Mouse (Mus musculus) layer of hippocampus, adult 8-10 months (tissue): ENCODE results near the gene Gp1ba. TPM values are rescaled to one million over a fixed set of nuclear protein-coding genes. Genes with fewer than 3 reads are reported as not detected.

ENCODE experiments used
- DNase-seq, 2 experiments: peaks; one replicate each; pipeline ENCODE4 v3.0.0; 2022; ENCODE audit warnings: low spot score in 2 of 2
- total RNA-seq, 4 experiments: library from RNA; stranded (reverse); gene quantifications; 2 replicates each; pipeline ENCODE4 v1.2.4; 2022

The Gp1ba gene
- total RNA-seq = under 1 TPM in 1 of 4 experiments, not detected in 3; 0.21 TPM

GRCm38 (mm10) chr11:70638714-70639278 lies at the start of gene Gp1ba:
TSS of gene Gp1ba (plus strand) at chr11:70639122.
- no peak for DNase-seq

- DNase-seq = no peak
These were observed 47.2 kb upstream of the Gp1ba start for GRCm38 (mm10) chr11:70591733-70592132.

- DNase-seq = no peak
These were observed 44.5 kb upstream of the Gp1ba start for GRCm38 (mm10) chr11:70594253-70594989.

- no peak for DNase-seq
These were observed 43.3 kb upstream of the Gp1ba start for GRCm38 (mm10) chr11:70595638-70596037.

DNA sequence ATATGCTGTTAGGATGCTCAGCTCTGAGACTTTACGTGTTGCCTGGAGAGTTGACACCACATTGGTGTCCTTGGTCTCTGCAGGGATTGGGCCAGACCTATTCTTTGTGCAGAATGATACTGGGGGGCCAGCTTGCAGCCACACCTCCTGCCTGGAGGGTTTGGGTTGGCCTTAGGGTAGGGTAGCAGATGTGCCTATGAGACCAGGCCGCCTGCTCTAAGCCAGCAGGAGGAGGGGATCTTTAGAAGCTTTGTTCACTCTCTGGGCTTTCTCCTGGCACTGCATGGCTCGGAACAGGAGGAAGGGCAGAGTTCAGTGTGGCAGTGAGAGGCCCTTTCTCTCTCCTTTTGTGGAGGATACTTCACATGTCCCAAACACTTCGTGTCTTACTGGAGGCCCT lies 42.8 kb upstream of the Gp1ba start:
- no peak for DNase-seq

DNA sequence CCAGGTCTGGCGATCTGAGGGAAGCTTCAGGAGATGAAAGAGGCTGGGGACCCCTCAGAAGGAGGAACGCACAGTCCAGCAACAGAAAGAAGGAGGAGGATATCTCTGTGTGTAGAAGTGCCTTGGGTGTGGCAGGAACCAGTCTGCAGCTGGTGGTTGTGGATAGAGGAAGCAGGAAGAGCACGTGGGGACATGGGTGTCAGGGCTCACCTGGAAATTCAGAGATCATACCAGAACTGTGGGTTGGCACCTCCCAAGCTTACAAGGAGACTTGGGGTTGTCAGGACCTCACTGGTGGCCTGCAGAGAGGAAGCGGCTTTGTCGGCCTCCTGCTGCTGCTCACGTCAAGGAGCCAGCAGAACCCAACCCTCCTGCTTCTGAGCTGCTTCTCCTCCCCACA lies 41.6 kb upstream of the Gp1ba start:
- no peak for DNase-seq

DNA sequence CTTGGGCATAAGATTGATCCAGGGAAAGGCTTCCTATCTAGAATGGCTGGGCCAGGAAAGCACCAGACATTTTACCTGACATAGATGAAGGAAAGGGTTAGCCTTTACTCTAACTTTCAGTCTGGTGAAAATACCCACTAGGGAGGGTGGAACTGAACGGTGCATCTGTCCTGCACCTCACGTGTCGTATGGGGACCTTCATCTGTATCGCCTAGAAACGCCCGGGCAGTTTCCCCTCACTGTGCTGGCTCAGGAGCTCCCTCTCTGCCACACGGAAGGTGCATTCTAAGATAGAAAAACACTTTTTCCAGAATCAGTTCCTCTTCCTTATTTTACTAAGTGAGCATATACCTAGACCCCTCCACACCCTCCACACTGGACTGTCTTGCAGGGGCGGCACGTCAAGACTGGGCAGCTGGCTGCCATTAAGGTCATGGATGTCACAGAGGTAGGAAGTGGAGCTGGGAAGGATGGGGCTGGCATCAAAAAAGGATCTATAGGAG lies 40.4 kb upstream of the Gp1ba start:
- DNase-seq = no peak

DNA sequence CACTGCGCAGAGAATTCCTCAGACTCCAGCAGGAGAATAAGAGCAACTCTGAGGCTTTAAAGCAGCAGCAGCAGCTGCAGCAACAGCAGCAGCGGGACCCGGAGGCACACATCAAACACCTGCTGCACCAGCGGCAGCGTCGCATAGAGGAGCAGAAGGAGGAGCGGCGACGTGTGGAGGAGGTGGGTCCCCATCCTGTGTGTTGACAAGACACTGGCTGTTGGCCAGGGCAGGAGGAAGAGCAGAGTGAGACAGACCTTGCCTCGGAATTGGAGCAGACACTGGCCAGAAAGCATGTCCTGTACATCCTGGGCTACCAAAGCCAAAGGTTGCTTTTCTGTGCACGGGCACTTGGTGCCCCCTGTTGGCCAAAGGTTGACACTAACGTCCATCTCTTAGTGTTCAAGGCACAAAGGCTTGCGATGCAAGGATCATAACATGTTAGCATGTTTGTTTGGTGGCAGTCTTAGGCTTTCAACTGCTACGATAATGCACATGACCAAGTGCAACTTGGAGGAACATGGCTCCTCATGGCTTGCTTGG lies 33.8 kb upstream of the Gp1ba start:
- peak in 1 of 2 experiments; percentile 78 for DNase-seq

DNA sequence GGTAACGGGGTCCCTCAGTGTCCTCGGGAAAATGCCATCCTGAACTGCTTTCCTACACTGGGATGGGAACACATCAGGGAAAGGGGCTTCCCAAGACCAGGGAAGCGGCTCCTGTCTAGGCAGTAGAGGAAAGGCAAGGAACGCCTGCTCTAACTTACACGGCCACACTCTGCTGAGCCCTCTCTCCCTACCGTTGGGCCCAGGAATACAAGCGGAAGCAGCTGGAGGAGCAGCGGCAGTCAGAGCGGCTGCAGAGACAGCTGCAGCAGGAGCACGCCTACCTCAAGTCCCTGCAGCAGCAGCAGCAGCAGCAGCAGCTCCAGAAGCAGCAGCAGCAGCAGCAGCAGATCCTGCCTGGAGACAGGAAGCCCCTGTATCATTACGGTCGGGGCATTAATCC lies 32.2 kb upstream of the Gp1ba start:
- DNase-seq = no peak

GRCm38 (mm10) chr11:70607611-70608010 lies 31.3 kb upstream of the Gp1ba start:
- no peak for DNase-seq

GRCm38 (mm10) chr11:70608381-70609066 lies 30.4 kb upstream of the Gp1ba start:
- DNase-seq = no peak

DNA sequence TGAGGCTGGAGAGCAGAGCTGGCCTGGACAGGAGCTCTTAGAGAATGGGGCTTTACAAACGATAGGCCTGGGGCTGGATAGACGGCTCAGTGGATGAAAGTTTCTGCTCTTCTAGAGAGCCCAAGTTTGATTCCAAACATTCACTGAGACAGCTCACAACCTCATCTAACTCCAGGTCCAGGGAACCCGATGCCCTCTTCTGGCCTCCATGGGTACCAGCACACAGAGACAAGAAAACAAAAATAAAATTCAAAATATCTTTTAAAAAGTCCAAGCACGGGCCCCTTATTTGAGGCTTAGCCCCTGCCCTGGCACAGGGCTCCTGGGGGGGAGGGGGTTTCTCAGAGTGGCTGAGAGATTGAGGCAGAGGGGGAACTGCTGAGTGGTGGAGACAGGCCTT lies 28.2 kb upstream of the Gp1ba start:
- DNase-seq = no peak

GRCm38 (mm10) chr11:70612505-70612904 lies 26.4 kb upstream of the Gp1ba start:
- no peak for DNase-seq

DNA sequence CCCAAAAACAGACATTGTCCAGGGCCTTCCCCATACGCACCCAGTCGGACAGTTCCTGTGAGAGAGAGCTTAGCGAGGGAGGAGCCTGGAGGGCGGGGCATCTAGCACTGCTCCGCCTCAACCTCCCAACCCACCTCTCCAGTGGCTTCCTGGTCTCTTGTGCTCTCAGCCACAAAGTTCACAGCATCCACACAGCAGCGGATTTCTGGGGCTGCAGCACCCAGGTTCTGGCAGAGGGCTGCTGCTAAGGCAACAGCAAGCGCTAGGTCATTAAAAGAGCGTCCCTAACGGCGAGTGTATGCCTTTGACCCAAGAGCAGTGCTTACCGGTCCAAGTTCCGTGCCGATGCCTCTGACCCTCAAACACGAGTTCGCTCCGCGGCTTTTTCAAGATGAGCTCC lies 23.8 kb upstream of the Gp1ba start:
- no peak for DNase-seq

DNA sequence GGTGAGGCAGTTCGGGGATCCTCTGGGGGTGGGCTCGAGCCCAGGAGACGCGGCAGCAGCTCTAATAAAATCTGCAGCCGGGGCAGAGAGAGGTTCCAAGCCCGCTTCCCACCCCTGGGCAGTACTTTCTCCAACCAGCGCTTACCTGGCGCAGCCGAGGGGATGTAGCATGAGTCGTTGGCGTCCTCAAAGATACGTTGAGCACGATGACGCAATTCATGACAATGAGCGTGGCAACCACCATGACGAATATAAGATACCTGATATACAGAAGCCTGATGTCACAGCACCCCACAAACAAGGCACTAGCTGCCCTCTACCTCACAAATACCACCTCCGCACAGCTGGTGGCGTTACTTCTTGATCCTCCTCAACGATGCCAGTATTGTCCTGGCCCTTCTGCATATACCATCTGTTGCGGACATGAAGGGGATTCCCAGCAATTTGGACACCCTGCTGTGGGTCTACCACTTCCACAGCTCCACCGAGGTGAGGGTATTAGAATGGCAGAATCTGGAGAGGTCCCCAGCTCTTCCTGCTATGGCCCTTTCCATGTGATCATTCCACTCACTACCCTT lies 23.3 kb upstream of the Gp1ba start, which contains the start of gene 4930544D05Rik:
TSS of gene 4930544D05Rik (plus strand) at position 333 of the 578 bp plus-strand sequence.
- no peak for DNase-seq

DNA sequence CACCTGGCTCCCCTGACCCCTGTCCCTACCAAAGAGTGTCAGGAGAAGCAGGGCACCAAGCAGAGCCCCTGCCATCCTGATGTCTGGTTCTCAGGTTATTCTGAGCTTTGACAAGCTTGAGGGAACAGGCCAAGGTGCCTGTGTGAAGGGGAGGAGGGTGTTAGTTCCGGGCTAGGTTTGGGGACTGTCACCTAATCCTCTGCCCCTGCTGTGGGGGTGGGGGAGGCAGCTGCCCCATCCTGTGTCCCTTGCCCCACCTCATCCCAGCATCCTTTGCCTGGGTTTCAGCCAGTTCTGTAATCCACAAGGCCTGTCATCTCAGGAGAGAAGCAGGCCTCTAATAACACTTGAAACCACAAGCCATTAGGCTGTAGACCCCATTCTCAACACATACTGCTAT lies 19.8 kb upstream of the Gp1ba start, which contains the start of gene Chrne:
TSS of gene Chrne (minus strand) at position 116 of the 400 bp plus-strand sequence.
- peak in 1 of 2 experiments; percentile 1 for DNase-seq

- DNase-seq = no peak
These were observed 16.7 kb upstream of the Gp1ba start for GRCm38 (mm10) chr11:70621972-70622814.

GRCm38 (mm10) chr11:70623053-70623742 lies 15.7 kb upstream of the Gp1ba start:
- no peak for DNase-seq

GRCm38 (mm10) chr11:70625473-70625872 lies 13.4 kb upstream of the Gp1ba start:
- DNase-seq = no peak

DNA sequence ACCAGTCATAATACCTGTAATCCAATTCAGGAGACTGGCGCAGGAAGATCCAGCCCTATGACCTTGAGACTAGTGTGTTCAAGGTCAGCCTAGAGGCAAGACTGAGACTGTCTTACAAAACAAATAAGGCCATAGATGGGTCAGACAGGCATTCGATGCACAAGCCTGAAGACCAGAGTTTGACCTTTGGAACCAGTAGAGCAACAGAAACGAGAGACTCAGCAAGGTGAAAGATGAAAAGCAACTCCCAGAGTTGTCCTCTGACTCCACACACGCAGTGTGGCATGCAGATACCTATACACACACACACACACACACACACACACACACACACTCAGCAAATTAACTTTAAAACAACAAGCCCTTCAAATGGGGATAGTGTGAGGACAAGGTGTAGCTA lies 12.0 kb upstream of the Gp1ba start:
- no peak for DNase-seq
